ENCODE assay signal across 9 mouse cellular contexts in the genomic region with DNA sequence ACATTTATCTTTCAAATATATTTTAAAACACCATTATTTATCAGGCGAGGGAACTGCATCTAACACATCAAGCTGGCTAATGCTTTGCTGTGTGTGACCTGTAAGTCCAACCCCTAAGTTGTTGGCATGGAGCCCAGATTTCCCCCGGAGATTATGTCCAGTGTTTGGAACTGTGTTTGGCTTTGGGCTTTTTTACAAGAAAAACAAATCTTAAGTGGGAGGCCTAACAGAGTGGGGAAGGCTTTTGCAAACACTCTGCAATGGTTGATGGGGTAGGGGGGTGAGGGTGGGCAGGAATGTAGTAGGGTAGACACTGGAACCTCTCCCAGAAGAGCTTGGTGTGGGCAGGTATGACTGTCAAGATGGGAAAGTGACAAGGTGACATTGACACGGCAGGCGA.
DNase-seq lines count a peak whose midpoint lies in the region; ATAC-seq and TF ChIP-seq lines count a peak whose summit lies in the region.
"Had no signal": no experiment of that assay in that cellular context is flagged by ENCODE, and none has a peak within 500 bp of the region (broad histone marks: within the 10 kb centered on the region; RNA-seq: fewer than 3 reads in every experiment).

No protein-coding gene starts in this region.

- peak; percentile 57 for DNase-seq in forebrain, embryonic 11.5 days (ENCODE audit: low spot score)
- DNase-seq in forebrain, embryonic 10.5 days (ENCODE audit: extremely low spot score, low spot score): no peak
- peak; percentile 75 for DNase-seq in adrenal gland, postnatal 10 days
- peak; percentile 9 for DNase-seq in gastrocnemius, postnatal 25 days
- DNase-seq in limb, embryonic 14.5 days (ENCODE audit: low spot score): peak; percentile 87
- peak; percentile 38 for DNase-seq in stomach, postnatal 0 days (ENCODE audit: low spot score)
- no peak for DNase-seq in layer of hippocampus, adult 9-11 months
- DNase-seq in cerebellum, adult 2 months: no peak
- DNase-seq: liver, embryonic 13.5 days had no signal

- TF ChIP-seq POLR2A in limb, embryonic 14.5 days (IDR thresholded peaks at IDR 0.05; ENCODE audit: borderline replicate concordance, extremely low read depth, insufficient read depth, insufficient read length): no peak
- no peak for TF ChIP-seq POLR2A in cerebellum, adult 2 months (IDR thresholded peaks at IDR 0.05; ENCODE audit: borderline replicate concordance, insufficient read depth, low read length)

- TF ChIP-seq EP300 in stomach, postnatal 0 days (optimal IDR thresholded peaks at IDR 0.05): no peak

- peaks cover 9% of the 10 kb centered on the region; the same call in 1 of the 2 replicates for H3K36me3 ChIP-seq in forebrain, embryonic 11.5 days (ENCODE audit: control insufficient read depth, insufficient read depth, low read length)
- peaks cover 63% of the 10 kb centered on the region for H3K36me3 ChIP-seq in forebrain, embryonic 10.5 days (replicated peaks)
- peaks cover 20% of the 10 kb centered on the region for H3K36me3 ChIP-seq in limb, embryonic 14.5 days (ENCODE audit: control insufficient read depth, insufficient read depth, low read length)
- H3K36me3 ChIP-seq in stomach, postnatal 0 days (ENCODE audit: control insufficient read depth, insufficient read depth, low read length): no peaks in the 10 kb centered on the region
- H3K36me3 ChIP-seq: liver, embryonic 13.5 days had no signal

- H3K27me3 ChIP-seq in forebrain, embryonic 11.5 days (ENCODE audit: control insufficient read depth, insufficient read depth, low read length): no peaks in the 10 kb centered on the region
- H3K27me3 ChIP-seq in forebrain, embryonic 10.5 days (ENCODE audit: poor library complexity, severe bottlenecking): no peaks in the 10 kb centered on the region
- H3K27me3 ChIP-seq in limb, embryonic 14.5 days (ENCODE audit: control insufficient read depth, insufficient read depth, low read length): no peaks in the 10 kb centered on the region
- no peaks in the 10 kb centered on the region for H3K27me3 ChIP-seq in stomach, postnatal 0 days (ENCODE audit: control insufficient read depth, insufficient read depth, low read length)
- no peaks in the 10 kb centered on the region for H3K27me3 ChIP-seq in cerebellum, adult 2 months (ENCODE audit: control insufficient read depth, insufficient read depth, low read length)
- H3K27me3 ChIP-seq: liver, embryonic 13.5 days had no signal

- no peaks in the 10 kb centered on the region for H3K9me3 ChIP-seq in forebrain, embryonic 11.5 days (ENCODE audit: control insufficient read depth, low read length)
- H3K9me3 ChIP-seq in forebrain, embryonic 10.5 days: no peaks in the 10 kb centered on the region
- H3K9me3 ChIP-seq in limb, embryonic 14.5 days (ENCODE audit: control insufficient read depth, low read length): no peaks in the 10 kb centered on the region
- no peaks in the 10 kb centered on the region for H3K9me3 ChIP-seq in stomach, postnatal 0 days (ENCODE audit: control insufficient read depth, low read length)
- H3K9me3 ChIP-seq: liver, embryonic 13.5 days had no signal

- no peak for TF ChIP-seq CTCF in stomach, postnatal 0 days (IDR thresholded peaks at IDR 0.05; ENCODE audit: low read depth)
- TF ChIP-seq CTCF in cerebellum, adult 2 months (IDR thresholded peaks at IDR 0.05; ENCODE audit: borderline replicate concordance, insufficient read depth, low read depth, low read length): no peak

- no peak; the same call in 1 of the 2 replicates for ATAC-seq in forebrain, embryonic 11.5 days (replicated peaks; ENCODE audit: low FRiP score)
- ATAC-seq in limb, embryonic 14.5 days (ENCODE audit: low FRiP score, low read depth): peak; percentile 61
- 0 out of 2 replicates have a peak, but pooled peaks have one; percentile 10 for ATAC-seq in stomach, postnatal 0 days (ENCODE audit: low FRiP score, low TSS enrichment)

- no peak overlapping the region for H3K4me3 ChIP-seq in forebrain, embryonic 11.5 days (ENCODE audit: low read depth, low read length)
- no peak overlapping the region for H3K4me3 ChIP-seq in forebrain, embryonic 10.5 days
- no peak overlapping the region for H3K4me3 ChIP-seq in limb, embryonic 14.5 days (replicated peaks; ENCODE audit: low read length)
- no peak overlapping the region for H3K4me3 ChIP-seq in stomach, postnatal 0 days (ENCODE audit: low read depth, low read length)
- H3K4me3 ChIP-seq in cerebellum, adult 2 months (replicated peaks; ENCODE audit: insufficient read depth, low read depth, low read length): no peak overlapping the region
- H3K4me3 ChIP-seq: liver, embryonic 13.5 days had no signal

- H3K27ac ChIP-seq in forebrain, embryonic 11.5 days (ENCODE audit: low read depth, low read length): no peak overlapping the region
- H3K27ac ChIP-seq in forebrain, embryonic 10.5 days: no peak overlapping the region
- no peak overlapping the region for H3K27ac ChIP-seq in limb, embryonic 14.5 days (replicated peaks; ENCODE audit: low read depth, low read length)
- no peak overlapping the region for H3K27ac ChIP-seq in stomach, postnatal 0 days (replicated peaks)
- no peak overlapping the region for H3K27ac ChIP-seq in cerebellum, adult 2 months (ENCODE audit: insufficient read depth, low read length)
- H3K27ac ChIP-seq: liver, embryonic 13.5 days had no signal

- 75% methylated on average over 4 of the region's 4 CpGs for WGBS in forebrain, embryonic 11.5 days
- WGBS in forebrain, embryonic 10.5 days: 88% methylated on average over 4 of the region's 4 CpGs
- WGBS in limb, embryonic 14.5 days: 45% methylated on average over 4 of the region's 4 CpGs
- 22% methylated on average over 4 of the region's 4 CpGs for WGBS in stomach, postnatal 0 days
- WGBS in cerebellum, adult 2 months: 59% methylated on average over 4 of the region's 4 CpGs

- no peak overlapping the region for H3K9ac ChIP-seq in forebrain, embryonic 11.5 days (ENCODE audit: low read length)
- H3K9ac ChIP-seq in limb, embryonic 14.5 days (ENCODE audit: low read depth, low read length, severe bottlenecking): no peak overlapping the region
- H3K9ac ChIP-seq in stomach, postnatal 0 days (ENCODE audit: low read length): no peak overlapping the region
- H3K9ac ChIP-seq: liver, embryonic 13.5 days had no signal

- H3K4me2 ChIP-seq in forebrain, embryonic 11.5 days (ENCODE audit: low read depth, low read length, severe bottlenecking): no peak overlapping the region
- H3K4me2 ChIP-seq in limb, embryonic 14.5 days (replicated peaks; ENCODE audit: low read depth, low read length, severe bottlenecking): no peak overlapping the region
- no peak overlapping the region for H3K4me2 ChIP-seq in stomach, postnatal 0 days (replicated peaks; ENCODE audit: low read depth)
- H3K4me2 ChIP-seq: liver, embryonic 13.5 days had no signal

- no peaks in the 10 kb centered on the region; the same call in 1 of the 2 replicates for H3K4me1 ChIP-seq in forebrain, embryonic 11.5 days (replicated peaks; ENCODE audit: control insufficient read depth, insufficient read depth, low read length)
- peaks cover 5% of the 10 kb centered on the region; the same call in 1 of the 2 replicates for H3K4me1 ChIP-seq in forebrain, embryonic 10.5 days
- peaks cover 6% of the 10 kb centered on the region for H3K4me1 ChIP-seq in limb, embryonic 14.5 days (ENCODE audit: control insufficient read depth, insufficient read depth, low read length)
- H3K4me1 ChIP-seq in stomach, postnatal 0 days (replicated peaks; ENCODE audit: control insufficient read depth, insufficient read depth): peaks cover 3% of the 10 kb centered on the region; the same call in 1 of the 2 replicates
- no peaks in the 10 kb centered on the region for H3K4me1 ChIP-seq in cerebellum, adult 2 months (ENCODE audit: control insufficient read depth, insufficient read depth, low read length)
- H3K4me1 ChIP-seq: liver, embryonic 13.5 days had no signal

Comparison
In these comparisons a context has a peak if more than half of its experiments do, and no peak if none do; other contexts are left out.
1. DNase-seq: peak in forebrain, embryonic 11.5 days (single experiment), adrenal gland, postnatal 10 days (single experiment), gastrocnemius, postnatal 25 days (single experiment), limb, embryonic 14.5 days (single experiment) and stomach, postnatal 0 days (single experiment); none in forebrain, embryonic 10.5 days (single experiment), layer of hippocampus, adult 9-11 months (single experiment) and cerebellum, adult 2 months (0 of 2).